Mouse (Mus musculus): ENCODE results near the gene Kcnd2. TPM values are rescaled to one million over a fixed set of nuclear protein-coding genes. Genes with fewer than 3 reads are reported as not detected.

Kcnd2 gene
- total and polyA plus RNA-seq, 3 experiments = not detected

DNA sequence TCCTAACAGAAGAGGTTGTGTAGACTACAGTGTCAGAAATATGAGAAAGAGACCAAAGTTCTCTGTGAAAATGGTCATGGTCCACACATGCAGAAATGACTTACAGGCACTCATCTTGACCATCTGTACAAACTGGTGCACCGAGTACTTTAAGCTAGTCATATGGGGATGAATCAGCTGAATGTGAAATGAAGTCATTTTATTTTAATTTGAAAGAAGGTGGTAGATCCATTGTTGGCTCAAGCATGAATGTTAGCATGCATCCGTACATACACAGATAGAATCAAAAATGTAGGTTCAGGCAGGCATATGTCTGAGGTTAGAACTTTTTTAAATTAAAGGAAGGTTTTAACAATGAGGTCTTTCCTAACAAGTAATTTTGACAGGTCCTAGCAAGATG is 273.2 kb downstream of the Kcnd2 start:
- Histone ChIP-seq H3K79me2 (replicated peaks; ENCODE audit: control insufficient read depth, extremely low read depth, insufficient read depth, poor library complexity, severe bottlenecking) (no peaks in the 10 kb centered on the region), H3K36me3 (replicated peaks in 1 of 2; ENCODE audit: control insufficient read depth in 1 of 2, insufficient read depth in 1 of 2, low read length in 1 of 2) (no peaks in the 10 kb centered on the region), H3K9ac (ENCODE audit: insufficient read depth, low read depth) (no peak overlapping the region), H3K4me2 (ENCODE audit: insufficient read depth, low read depth, poor library complexity, severe bottlenecking) (no peak overlapping the region), H3K27me3 (replicated peaks) (no peaks in the 10 kb centered on the region), H3K27ac (ENCODE audit: insufficient read depth, low read depth) (no peak overlapping the region), H3K4me3 (replicated peaks in 1 of 3; ENCODE audit: low read depth in 2 of 3, low read length in 2 of 3, poor library complexity in 1 of 3) (no peak overlapping the region), H3K4me1 (ENCODE audit: control insufficient read depth in 1 of 2, insufficient read depth in 2 of 2) (no peaks in the 10 kb centered on the region), H3K9me3 (replicated peaks; ENCODE audit: low read length) (no peaks in the 10 kb centered on the region)
- no peak for TF ChIP-seq CHD2 (IDR thresholded peaks at IDR 0.05; ENCODE audit: low read length)
- no peak for TF ChIP-seq MAZ (IDR thresholded peaks at IDR 0.05; ENCODE audit: low read depth, low read length)
- TF ChIP-seq CHD1 (IDR thresholded peaks at IDR 0.05; ENCODE audit: low read depth, low read length) = no peak
- TF ChIP-seq ELF1 (IDR thresholded peaks at IDR 0.05; ENCODE audit: low read depth, low read length) = no peak
- no peak for TF ChIP-seq USF2 (conservative IDR thresholded peaks at IDR 0.05; ENCODE audit: low read depth, low read length)
- no peak for TF ChIP-seq TCF12 (IDR thresholded peaks at IDR 0.05; ENCODE audit: low read depth, low read length)
- no peak for TF ChIP-seq TBP (conservative IDR thresholded peaks at IDR 0.05; ENCODE audit: low read depth, low read length)
- no peak for TF ChIP-seq SIN3A (IDR thresholded peaks at IDR 0.05; ENCODE audit: low read length)
- TF ChIP-seq UBTF (IDR thresholded peaks at IDR 0.05; ENCODE audit: low read depth, low read length) = no peak
- no peak for TF ChIP-seq EP300 (IDR thresholded peaks at IDR 0.05; ENCODE audit: low read length)
- TF ChIP-seq PAX5 (IDR thresholded peaks at IDR 0.05; ENCODE audit: low read length) = no peak
- TF ChIP-seq HCFC1 (IDR thresholded peaks at IDR 0.05; ENCODE audit: low read depth, low read length) = no peak
- TF ChIP-seq NELFE (IDR thresholded peaks at IDR 0.05; ENCODE audit: low read depth, low read length) = no peak
- no peak for TF ChIP-seq BHLHE40 (IDR thresholded peaks at IDR 0.05; ENCODE audit: low read depth, low read length)
- no peak for TF ChIP-seq POLR2AphosphoS2 (IDR thresholded peaks at IDR 0.05; ENCODE audit: low read depth, low read length)
- in situ Hi-C loops (cut with MboI; ENCODE audit: low pct_ligation_motif_present, low pct_unique_long_range_greater_than_20kb, low sequenced_read_pairs) (no loop called here), dilution Hi-C loops (cut with MboI; ENCODE audit: extremely low pct_ligation_motif_present, extremely low pct_unique_long_range_greater_than_20kb, low sequenced_read_pairs) (no loop called here)
- DNase-seq (ENCODE audit: extremely low read depth) = no peak

DNA sequence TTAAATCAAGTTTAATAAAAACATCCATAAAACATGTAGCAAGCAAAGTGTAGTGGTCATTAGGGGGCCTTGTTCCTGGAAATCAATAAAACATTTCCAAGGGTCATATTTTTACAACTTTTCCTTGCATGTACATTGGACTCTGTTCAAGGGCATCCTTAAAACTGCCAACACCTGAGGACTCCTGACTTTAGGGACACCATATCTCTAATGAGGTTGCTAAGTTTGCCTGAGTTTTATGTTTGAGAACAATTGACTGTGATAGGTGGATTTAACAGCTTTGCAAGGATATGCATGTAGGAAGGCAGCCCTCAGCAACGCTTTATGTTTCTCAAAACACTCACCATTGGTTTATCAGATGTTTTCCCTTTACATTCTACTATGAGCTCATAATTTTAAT is 287.6 kb downstream of the Kcnd2 start:
- Histone ChIP-seq H3K4me2 (ENCODE audit: insufficient read depth, low read depth, poor library complexity, severe bottlenecking) (no peak overlapping the region), H3K36me3 (replicated peaks in 1 of 2; ENCODE audit: control insufficient read depth in 1 of 2, insufficient read depth in 1 of 2, low read length in 1 of 2) (no peaks in the 10 kb centered on the region), H3K4me3 (replicated peaks in 1 of 3; ENCODE audit: low read depth in 2 of 3, low read length in 2 of 3, poor library complexity in 1 of 3) (no peak overlapping the region), H3K4me1 (ENCODE audit: control insufficient read depth in 1 of 2, insufficient read depth in 2 of 2) (no peaks in the 10 kb centered on the region), H3K9me3 (replicated peaks; ENCODE audit: low read length) (no peaks in the 10 kb centered on the region), H3K27ac (ENCODE audit: insufficient read depth, low read depth) (no peak overlapping the region), H3K27me3 (replicated peaks) (no peaks in the 10 kb centered on the region), H3K9ac (ENCODE audit: insufficient read depth, low read depth) (no peak overlapping the region), H3K79me2 (replicated peaks; ENCODE audit: control insufficient read depth, extremely low read depth, insufficient read depth, poor library complexity, severe bottlenecking) (no peaks in the 10 kb centered on the region)
- TF ChIP-seq ETS1 (conservative IDR thresholded peaks at IDR 0.05; ENCODE audit: low read depth, low read length) = no peak
- TF ChIP-seq TBP (conservative IDR thresholded peaks at IDR 0.05; ENCODE audit: low read depth, low read length) = no peak
- TF ChIP-seq UBTF (IDR thresholded peaks at IDR 0.05; ENCODE audit: low read depth, low read length) = no peak
- TF ChIP-seq E2F4 (IDR thresholded peaks at IDR 0.05; ENCODE audit: insufficient replicate concordance, low read depth, low read length) = no peak
- no peak for TF ChIP-seq CHD2 (IDR thresholded peaks at IDR 0.05; ENCODE audit: low read length)
- TF ChIP-seq ZNF384 (IDR thresholded peaks at IDR 0.05; ENCODE audit: low read depth, low read length) = no peak
- no peak for TF ChIP-seq MXI1 (IDR thresholded peaks at IDR 0.05; ENCODE audit: low read depth, low read length)
- in situ Hi-C loops (cut with MboI; ENCODE audit: low pct_ligation_motif_present, low pct_unique_long_range_greater_than_20kb, low sequenced_read_pairs) = no loop called here
- DNase-seq (ENCODE audit: extremely low read depth) = no peak
- dilution Hi-C loops (cut with MboI; ENCODE audit: extremely low pct_ligation_motif_present, extremely low pct_unique_long_range_greater_than_20kb, low sequenced_read_pairs) = no loop called here

Data from CH12.LX (cell line).